Mouse (Mus musculus): Measurements from ENCODE around the gene Olfr1229. TPM values are rescaled to one million over a fixed set of nuclear protein-coding genes. Genes with fewer than 3 reads are reported as not detected.

Gene Olfr1229
- polyA plus RNA-seq (2021; fragmentation: Nextera tagmentation), result not detected in 2 replicates
- long read RNA-seq, experiment 1, result 0 reads
- long read RNA-seq, experiment 2, result 0 reads

GRCm38 (mm10) chr2:89287914-89288313, at the start of gene Olfr1229:
Gene Olfr1229 (minus strand): TSS chr2:89288014.

GRCm38 (mm10) chr2:89329575-89329974, 41.8 kb upstream of the Olfr1229 start, which contains the start of gene Olfr1232:
Gene Olfr1232 (minus strand): TSS chr2:89329675.

GRCm38 (mm10) chr2:89306974-89307373, 19.2 kb upstream of the Olfr1229 start, which contains the start of gene Olfr1231:
Gene Olfr1231 (minus strand): TSS chr2:89307074.

GRCm38 (mm10) chr2:89297168-89297567, 9.4 kb upstream of the Olfr1229 start, which contains the start of gene Olfr1230:
Gene Olfr1230 (minus strand): TSS chr2:89297268.

GRCm38 (mm10) chr2:89253962-89254361, 33.9 kb downstream of the Olfr1229 start, which contains the start of gene Olfr1228:
Gene Olfr1228 (minus strand): TSS chr2:89254062.

Other genes with a start within 250 kb of the Olfr1229 start
- gene Olfr1218, start 226.8 kb downstream of the Olfr1229 start, polyA plus RNA-seq (2021; fragmentation: Nextera tagmentation), result not detected in 2 replicates
- not detected in 2 replicates for gene Olfr1219, start 204.5 kb downstream of the Olfr1229 start, polyA plus RNA-seq (2021; fragmentation: Nextera tagmentation)
- gene Olfr1220, start 181.2 kb downstream of the Olfr1229 start, polyA plus RNA-seq (2021; fragmentation: Nextera tagmentation), result not detected in 2 replicates
- not detected in 2 replicates for gene Olfr1221, start 170.7 kb downstream of the Olfr1229 start, polyA plus RNA-seq (2021; fragmentation: Nextera tagmentation)
- not detected in 2 replicates for gene Olfr1222, start 155.0 kb downstream of the Olfr1229 start, polyA plus RNA-seq (2021; fragmentation: Nextera tagmentation)
- not detected in 2 replicates for gene Olfr1223, start 136.5 kb downstream of the Olfr1229 start, polyA plus RNA-seq (2021; fragmentation: Nextera tagmentation)
- gene Olfr1224-ps1, start 123.9 kb downstream of the Olfr1229 start, polyA plus RNA-seq (2021; fragmentation: Nextera tagmentation), result not detected in 2 replicates
- gene Olfr1225, start 113.3 kb downstream of the Olfr1229 start, polyA plus RNA-seq (2021; fragmentation: Nextera tagmentation), result not detected in 2 replicates
- not detected in 2 replicates for gene Olfr1226, start 88.0 kb downstream of the Olfr1229 start, polyA plus RNA-seq (2021; fragmentation: Nextera tagmentation)
- not detected in 2 replicates for gene Olfr1228, start 34.0 kb downstream of the Olfr1229 start, polyA plus RNA-seq (2021; fragmentation: Nextera tagmentation)
- not detected in 2 replicates for gene Olfr1230, start 9.3 kb upstream of the Olfr1229 start, polyA plus RNA-seq (2021; fragmentation: Nextera tagmentation)
- gene Olfr1231, start 19.1 kb upstream of the Olfr1229 start, polyA plus RNA-seq (2021; fragmentation: Nextera tagmentation), result not detected in 2 replicates
- gene Olfr1232, start 41.7 kb upstream of the Olfr1229 start, polyA plus RNA-seq (2021; fragmentation: Nextera tagmentation), result not detected in 2 replicates
- not detected in 2 replicates for gene Olfr1233, start 54.4 kb upstream of the Olfr1229 start, polyA plus RNA-seq (2021; fragmentation: Nextera tagmentation)
- not detected in 2 replicates for gene Olfr1234, start 76.9 kb upstream of the Olfr1229 start, polyA plus RNA-seq (2021; fragmentation: Nextera tagmentation)
- gene Olfr1238, start 121.7 kb upstream of the Olfr1229 start, polyA plus RNA-seq (2021; fragmentation: Nextera tagmentation), result not detected in 2 replicates
- not detected in 2 replicates for gene Olfr1239, start 132.4 kb upstream of the Olfr1229 start, polyA plus RNA-seq (2021; fragmentation: Nextera tagmentation)
- gene Olfr1240, start 155.0 kb upstream of the Olfr1229 start, polyA plus RNA-seq (2021; fragmentation: Nextera tagmentation), result not detected in 2 replicates
- gene Olfr1241, start 199.1 kb upstream of the Olfr1229 start, polyA plus RNA-seq (2021; fragmentation: Nextera tagmentation), result not detected in 2 replicates
- gene Olfr1242, start 210.3 kb upstream of the Olfr1229 start, polyA plus RNA-seq (2021; fragmentation: Nextera tagmentation), result not detected in 2 replicates
- not detected in 2 replicates for gene Olfr1243, start 243.5 kb upstream of the Olfr1229 start, polyA plus RNA-seq (2021; fragmentation: Nextera tagmentation)